Mouse (Mus musculus) kidney, adult 11 months (tissue): Measurements from ENCODE around the gene Lrrc10.
"Not testable (repeated sequence)": the region's sequence is repeated elsewhere in the genome, so short reads cannot be mapped to it uniquely, and the experiment has no call there.

Source experiments
- DNase-seq: peaks from one replicate; pipeline ENCODE4 v3.0.0; 2022

Gene Lrrc10

DNA sequence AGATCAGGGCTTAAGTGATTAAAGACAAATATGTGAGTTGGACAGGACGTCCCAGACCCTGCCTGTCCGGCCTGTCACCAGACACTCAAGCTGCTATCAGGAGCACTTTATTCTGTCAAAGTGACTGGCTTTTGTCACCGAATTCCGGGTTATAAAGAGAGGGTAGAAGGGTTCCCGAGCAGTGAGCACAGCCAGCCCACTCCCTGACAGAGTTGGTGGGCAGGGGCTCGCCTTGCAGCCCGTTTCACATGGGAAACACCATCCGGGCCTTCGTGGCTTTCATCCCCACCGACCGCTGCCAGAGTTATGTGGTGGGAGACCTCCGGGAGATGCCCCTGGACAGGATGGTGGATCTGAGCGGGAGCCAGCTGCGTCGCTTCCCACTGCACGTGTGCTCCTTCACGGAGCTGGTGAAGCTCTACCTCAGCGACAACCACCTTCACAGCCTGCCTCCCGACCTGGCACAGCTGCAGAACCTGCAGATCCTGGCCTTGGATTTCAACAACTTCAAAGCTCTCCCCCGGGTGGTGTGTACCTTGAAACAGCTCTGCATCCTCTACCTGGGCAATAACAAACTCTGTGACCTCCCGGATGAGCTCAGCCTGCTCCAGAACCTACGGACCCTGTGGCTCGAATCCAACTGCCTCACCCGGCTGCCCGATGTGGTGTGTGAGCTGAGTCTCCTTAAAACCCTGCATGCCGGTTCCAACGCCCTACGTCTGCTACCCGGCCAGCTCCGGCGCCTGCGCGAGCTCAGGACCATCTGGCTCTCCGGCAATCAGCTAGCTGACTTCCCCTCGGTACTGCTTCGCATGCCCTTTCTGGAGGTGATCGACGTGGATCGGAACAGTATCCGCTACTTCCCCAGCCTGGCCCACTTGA lies at the start of gene Lrrc10:
Gene Lrrc10, plus strand, starts transcription at position 167 of the 882 bp plus-strand sequence.
- no peak for DNase-seq

DNA sequence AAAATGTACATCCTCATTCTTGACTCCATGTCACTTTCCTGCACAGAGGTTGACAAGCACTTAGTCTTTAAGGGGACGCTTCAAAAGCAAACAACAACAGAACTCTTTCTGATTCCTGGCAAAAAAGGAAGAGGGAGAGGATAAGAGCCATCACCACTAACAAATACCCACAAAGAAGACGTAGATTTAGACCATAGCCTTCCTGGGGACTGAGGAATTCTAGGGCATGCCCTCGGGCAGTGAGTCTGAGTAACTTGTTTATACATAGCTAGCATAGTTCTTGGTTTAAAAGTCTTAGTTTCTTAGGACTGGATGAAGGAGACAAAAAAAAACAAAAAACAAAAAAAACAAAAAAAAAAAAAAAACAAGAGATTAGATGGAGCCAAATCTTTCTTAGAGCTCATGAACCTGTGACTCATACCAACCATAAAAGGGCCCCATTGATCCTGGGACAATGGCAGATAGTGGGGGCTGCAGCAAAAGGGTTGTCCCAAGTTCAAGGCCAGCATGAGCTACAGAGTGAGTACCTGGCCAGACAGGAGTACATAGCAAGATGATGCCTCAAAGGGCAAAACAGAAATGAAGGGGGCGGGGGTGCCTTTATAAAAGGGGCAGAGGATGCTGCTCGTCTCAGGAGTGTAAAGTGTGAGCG lies 49.4 kb upstream of the Lrrc10 start:
- DNase-seq, result no peak

DNA sequence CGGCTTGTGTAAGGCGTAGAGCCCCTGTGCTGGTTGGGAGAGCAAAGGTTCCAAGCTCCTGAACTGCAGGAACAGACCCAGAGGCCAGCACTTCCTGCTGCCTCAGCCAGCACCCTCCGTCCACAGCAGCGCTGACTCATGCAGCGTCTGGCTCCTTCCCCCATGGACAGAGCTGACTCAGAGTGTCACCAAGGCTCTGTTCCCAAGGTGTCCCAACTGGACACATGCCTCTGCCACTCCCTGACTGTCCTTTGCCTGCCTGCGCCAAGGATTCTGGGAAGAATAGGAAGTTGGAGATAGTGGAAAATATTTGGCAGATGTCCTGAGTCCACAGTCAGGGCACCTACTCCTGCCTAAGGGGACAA lies 48.9 kb upstream of the Lrrc10 start:
- DNase-seq, result peak; percentile 68

DNA sequence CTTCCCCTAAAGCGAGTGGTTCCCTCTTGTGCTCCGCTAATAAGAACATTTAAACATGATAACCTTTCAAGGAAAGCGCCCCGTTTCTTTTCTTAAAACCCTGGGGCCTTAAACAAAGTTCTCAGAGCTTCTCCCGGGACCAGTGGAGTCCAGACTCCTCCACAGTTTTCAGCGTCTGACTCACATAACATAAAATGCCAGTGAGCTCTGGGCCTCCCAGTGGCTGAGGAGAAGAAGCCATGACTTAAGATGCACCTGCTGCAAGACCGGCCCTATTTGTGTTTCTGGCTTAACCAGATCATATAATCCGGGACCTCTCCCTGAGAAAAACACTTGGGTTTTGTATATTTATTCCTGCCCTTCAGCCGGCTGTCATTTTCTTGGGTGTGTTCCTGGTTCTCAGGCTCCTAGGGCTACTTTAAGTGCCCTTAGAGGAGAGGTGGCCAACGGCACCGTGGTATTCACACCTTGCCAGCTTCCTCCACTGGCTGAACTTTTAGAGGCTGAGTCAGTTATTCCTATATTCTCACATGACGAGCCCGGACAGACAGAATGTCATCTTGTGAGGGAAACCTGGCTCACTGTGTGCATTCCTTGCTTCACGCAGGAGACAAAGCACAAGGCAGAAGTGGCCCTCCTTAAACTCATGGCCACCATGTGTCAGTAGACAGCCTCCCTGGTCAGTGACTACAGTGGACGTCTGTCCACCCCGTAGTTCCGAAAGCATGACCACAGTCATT lies 46.3 kb upstream of the Lrrc10 start:
- DNase-seq, result no peak

DNA sequence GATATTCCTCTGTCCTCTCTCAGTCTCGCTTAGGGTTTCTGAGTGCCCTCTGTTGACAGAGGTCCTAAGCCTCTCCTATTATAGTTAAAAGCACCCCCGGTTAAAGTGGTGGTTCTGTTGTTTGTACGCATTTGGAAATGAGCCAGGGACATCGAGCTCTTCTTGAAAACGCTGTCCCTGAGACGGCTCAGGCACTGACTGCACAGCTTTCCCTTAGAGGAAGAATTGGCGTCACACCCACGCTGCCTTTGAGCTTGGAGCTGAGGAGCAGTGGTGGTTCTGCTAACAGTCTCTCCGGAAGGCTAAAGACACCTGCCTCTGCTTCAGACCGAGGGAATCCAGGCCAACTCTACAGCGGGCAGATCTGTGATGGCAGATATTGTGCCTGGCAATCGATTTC lies 44.2 kb upstream of the Lrrc10 start:
- DNase-seq, result no peak

DNA sequence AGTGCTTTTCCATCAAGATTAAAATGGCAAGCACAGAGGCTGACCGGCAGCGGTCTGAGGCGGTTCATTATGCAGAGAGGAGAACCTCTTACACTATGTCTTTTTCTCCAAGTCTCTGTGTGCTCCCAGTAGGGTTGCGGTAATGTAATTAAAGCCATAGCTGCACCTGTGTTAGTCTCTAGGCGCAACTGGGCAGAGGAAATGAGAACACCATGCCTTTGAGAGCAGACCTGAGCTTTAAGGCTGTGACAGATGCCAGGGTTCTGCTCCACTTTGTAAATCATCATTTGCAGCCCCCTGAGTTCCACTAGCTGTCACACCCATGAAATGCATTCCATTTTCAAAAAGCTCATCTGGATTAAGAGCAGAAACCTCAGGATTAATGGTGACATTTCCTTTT lies 40.4 kb upstream of the Lrrc10 start:
- no peak for DNase-seq

DNA sequence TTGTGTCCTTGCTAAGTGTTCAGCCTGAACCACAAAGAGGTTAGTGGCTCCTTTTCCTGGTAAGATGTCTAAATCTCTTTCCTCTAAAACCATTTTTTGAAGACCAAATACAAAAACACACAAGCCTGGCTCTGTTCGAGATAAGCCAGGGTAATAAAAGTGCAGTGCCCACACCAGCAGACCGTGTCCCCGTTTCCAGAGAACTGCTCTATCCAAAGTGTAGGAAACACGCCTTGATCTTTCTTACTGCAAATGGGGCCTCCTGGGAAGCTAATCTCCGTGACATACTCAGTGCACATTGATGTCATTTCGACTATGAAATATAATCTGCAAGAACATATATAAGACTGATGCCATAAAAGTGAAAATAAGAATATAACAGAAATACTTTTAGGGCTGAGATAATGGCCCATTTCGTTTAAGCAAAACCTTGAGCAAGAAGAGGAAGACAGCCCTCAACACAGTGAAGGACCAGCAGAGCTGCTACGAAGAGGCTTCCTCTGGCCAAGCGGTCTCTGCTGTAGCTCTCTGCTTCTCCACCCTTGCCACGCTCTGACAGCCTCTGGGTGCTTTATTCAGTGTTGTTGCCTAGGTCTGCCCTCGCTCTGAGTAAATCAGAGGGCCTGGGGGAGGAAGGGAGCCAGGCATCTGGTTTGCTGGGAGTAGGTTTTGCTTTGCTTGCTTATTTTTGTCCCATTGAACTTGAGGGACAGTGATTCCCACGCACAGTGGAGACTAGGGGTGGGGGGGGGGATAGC lies 39.3 kb upstream of the Lrrc10 start:
- no peak for DNase-seq

DNA sequence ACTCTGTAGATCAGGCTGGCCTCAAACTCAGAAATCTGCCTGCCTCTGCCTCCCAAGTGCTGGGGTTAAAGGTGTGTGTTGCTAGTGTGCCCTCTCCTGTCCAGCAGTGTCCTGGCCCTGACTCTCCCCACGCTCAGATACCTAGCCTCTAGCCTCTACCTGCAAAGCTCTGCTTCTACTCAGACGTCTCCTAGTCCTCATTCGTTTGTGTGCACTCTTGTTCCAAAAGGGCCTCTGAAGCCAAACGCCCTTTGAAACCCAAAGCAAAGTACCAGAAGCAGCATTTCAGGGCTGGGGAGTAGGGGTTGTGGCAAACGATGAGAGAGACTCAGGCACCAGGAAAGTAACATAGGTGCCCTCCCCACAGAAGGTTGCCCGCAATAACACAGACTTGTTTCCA lies 35.5 kb upstream of the Lrrc10 start:
- peak; percentile 59 for DNase-seq

DNA sequence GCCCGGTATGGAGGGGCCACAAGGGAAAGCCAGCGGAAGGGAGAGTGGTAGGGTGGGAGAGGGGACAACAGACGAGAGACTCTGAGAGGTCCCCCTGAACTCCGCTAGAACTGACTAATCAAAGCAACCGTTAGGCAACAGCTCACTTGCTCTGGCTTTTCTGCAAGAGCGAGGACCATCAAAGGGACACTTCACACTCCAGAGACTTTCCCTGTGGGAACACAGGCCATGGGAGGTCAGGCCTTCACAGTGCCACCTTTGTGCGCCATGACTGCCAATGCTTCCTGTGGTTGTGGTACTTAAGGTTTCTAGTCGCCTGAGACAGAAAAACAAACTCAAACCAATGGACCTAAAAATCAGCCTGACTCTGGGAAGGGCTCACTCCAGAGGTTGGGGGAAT lies 34.1 kb upstream of the Lrrc10 start:
- no peak for DNase-seq

DNA sequence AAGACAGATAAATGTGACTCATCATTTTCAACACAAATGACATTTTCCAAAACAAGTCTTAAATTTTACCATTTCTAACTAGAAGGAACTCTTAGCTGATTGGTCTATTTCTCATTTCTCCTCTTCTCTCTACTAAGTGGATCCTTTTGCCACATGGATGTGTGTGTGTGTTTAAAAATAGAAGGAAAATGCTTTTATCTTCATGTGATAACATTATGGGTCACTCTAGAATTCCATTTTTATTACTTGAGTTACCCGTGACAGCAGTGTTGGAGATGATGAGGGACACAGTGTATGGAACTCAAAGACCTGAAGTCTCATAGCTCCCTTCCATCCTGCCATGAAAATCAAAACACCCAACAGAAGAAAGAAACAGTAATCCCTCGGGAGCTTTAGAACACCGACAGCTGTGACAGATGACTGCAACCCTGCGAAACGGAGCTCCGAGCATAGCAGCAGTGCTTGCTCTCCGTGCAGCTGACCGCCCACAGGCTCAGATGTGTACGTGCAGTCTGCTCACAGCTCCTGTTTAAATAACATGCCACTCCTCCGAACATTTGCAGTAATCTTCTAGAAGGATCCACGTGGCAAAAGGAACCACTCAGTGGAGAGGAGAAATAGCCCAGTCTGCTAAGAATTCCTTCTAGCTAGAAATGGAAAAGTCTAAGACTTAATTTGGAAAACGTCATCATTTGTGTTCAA lies 31.3 kb upstream of the Lrrc10 start:
- DNase-seq, result no peak

DNA sequence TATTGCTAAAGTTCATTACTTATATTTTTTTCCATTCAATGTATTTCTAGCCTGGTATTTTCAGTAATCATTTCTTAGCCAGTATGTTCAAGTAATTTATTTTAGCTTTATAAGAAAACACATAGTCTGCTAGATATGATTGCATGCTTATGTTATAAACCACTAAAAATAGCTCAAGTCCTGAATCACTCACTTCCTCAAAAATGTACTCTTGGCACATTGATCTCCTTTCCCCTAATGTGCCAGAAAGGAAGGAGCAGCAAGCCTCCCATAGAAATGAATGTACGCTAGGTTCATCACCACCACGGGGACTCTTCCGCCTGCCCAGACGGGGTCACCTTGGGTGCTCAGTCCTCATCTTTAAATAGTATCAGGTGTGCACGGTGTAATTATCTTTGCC lies 30.6 kb upstream of the Lrrc10 start:
- no peak for DNase-seq

DNA sequence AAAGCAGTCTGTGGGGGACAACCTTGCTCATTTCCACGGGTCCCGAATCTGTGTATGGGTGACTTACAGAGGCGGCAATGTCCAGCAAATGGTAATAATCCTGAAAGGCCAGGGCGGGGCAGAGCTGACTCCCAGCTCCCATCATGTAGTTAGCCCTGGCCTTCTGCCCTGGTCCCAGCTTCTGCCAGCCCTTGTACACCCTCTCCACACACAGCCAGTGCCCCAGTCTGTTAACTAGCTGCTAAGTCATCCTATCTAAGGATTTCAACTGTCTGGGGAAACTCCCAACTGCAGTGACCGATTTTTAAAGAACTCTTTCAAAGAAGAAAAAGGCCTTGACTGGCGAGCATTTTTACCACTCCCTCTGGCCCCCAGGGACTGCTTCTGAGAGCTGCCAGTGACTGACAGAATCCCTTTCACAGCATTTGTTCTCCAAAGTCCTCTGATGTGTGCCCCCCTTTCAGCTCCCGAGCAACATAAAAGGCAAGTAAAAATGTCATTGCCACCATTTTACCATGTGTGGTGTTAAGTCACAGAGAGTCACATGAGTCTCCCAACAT lies 26.8 kb upstream of the Lrrc10 start:
- no peak for DNase-seq

DNA sequence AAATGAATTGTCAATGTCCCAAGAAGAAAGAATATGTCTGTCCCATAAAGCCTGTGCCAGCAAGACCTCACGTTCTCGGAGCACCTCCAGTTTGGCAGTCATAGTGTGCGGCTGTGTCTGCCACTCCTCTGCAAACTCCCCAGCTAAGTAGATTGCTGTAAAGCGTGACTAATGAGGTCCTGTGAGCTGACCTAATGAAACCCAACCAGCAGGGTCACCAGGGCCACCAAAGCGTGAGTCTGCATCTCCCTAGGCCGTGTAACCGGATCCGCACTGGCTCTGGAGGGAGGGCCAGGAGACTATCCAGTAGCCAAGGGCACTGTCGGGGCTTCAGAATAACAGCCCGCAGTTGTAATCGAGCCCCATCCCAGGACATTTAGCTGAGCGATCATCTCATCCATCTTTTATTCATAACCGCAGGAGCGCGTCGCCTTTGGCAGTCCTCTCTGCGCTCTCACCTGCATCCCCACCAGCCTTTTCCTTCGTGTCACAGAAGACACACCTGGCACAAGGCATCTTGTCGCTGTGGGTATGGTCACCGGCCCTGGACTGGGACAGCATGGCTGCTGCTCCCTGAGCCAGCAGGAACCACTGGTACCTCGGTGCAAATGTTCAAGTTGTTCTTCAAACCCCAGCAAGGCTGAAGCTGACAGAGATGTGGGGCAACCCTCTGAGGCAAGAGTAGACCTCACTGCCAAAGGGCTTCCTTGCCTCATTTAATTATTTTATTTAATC lies 24.0 kb upstream of the Lrrc10 start:
- DNase-seq, result peak; percentile 74

DNA sequence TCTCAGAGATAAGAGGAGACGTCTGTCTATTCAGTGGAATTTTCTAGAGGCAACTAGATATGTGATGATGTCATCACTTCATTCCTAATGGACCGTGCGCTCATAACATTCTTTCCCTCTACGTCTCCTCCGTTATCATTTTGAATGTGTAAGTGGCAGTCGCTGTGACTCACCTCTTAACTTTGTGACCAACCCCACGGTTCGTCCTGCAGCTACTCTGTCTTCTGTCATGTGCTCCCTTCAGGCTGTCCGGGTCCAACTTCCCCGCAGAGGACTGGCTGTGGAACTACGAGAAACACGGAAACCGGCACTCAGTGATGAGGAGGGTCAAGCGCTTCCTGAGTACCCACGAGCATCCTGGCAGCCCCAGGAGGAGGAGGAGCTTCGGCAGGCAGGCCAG lies 21.4 kb upstream of the Lrrc10 start:
- DNase-seq, result no peak

DNA sequence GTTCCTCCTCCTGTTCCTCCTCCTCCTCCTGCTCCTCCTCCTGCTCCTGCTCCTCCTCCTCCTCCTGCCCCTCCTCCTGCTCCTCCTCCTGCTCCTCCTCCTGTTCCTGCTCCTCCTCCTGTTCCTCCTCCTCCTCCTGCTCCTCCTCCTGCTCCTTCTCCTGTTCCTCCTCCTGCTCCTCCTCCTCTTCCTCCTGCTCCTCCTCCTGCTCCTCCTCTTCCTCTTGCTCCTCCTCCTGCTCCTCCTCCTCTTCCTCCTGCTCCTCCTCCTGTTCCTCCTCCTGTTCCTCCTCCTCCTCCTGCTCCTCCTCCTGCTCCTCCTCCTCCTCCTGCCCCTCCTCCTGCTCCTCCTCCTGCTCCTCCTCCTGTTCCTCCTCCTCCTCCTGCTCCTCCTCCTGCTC lies 19.4 kb upstream of the Lrrc10 start:
- peak; percentile 40 for DNase-seq

DNA sequence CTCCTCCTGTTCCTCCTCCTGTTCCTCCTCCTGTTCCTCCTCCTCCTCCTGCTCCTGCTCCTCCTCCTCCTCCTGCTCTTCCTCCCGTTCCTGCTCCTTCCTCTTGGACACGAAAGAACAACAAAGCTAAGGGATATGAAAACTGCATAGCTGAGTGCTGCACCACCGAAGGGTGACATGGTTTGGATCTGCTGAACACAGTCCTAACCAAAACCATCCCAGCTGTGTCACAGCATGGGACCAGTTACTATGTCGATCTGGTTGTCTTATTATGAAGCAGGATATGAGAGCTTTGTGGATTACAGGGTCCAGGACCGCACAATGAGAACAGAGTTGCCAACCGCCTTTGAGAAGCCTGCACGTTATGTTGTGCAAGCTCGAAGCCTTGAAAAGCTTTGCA lies 19.0 kb upstream of the Lrrc10 start:
- DNase-seq, result no peak

DNA sequence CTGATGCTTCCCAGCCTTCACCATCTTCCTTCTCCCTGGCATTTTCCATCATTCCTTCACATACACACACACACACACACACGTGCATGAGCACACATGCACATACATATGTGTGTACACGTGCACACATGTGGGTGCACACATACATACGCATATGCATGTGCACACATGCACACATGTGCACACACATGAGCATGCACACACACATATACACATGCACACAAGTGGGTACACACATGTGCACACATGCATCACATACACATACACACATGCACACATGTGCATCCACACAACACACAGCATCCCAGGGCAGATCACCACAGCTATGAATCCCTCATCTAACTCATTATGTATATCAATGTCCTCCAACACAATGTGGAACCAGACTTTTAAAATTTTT lies 14.0 kb upstream of the Lrrc10 start:
- DNase-seq, result no peak

DNA sequence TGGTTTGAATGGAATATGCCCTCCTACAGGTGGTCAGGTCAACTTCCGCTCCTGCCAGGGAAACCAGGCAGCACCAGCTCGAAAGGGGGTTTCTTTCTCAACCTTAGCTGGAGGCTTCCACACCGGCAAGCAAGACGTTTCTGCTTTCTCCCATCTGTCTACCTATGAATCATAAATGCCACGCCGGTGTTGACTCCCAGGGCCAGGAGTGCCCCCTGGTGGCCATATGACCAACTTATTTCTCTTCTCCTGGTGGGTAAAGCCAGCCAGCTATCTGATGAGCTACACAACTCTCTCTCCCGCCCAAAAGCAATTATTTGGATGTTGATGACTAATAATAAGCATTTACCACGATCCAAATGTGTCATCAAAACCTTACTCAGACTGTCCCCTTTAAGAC lies 11.4 kb upstream of the Lrrc10 start:
- peak; percentile 70 for DNase-seq

DNA sequence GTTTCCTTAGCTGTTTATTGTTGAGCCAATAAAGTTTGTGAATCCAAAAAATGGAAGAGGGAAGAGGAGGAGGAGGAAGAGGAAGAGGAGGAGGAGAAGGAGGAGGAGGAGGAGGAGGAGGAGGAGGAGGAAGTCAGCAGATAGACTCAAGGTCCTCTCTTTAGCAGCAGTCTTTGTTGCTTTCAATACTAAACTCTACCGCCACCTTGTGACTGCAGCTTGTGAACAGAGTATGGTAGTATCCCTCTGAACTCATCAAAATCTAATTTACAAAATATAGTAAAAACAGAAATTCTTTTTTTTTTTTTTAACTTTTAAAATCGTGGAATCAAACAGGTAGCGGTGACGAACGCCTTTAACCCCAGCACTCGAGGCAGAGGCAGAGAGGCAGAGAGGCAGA lies 4.8 kb upstream of the Lrrc10 start:
- no peak for DNase-seq

DNA sequence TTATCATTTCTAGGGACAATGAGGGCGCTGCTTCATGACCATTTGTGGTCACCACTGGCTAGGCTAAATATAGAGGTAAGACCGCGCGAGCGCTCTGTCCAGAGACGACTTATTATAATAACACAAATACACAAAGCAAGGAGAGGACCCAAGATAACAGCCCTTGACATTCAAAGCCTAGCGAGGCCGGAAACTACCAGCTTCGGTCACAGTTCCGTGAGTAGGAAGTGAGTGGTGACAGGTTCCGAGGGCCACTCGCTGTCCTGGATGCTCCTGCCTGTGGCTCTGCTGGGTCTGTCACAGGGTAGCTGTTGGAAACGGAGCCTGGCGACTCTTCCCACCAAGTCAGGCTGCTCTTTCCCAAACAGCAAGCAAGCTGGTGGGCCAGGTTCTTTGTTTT lies 2.8 kb upstream of the Lrrc10 start:
- no peak for DNase-seq

DNA sequence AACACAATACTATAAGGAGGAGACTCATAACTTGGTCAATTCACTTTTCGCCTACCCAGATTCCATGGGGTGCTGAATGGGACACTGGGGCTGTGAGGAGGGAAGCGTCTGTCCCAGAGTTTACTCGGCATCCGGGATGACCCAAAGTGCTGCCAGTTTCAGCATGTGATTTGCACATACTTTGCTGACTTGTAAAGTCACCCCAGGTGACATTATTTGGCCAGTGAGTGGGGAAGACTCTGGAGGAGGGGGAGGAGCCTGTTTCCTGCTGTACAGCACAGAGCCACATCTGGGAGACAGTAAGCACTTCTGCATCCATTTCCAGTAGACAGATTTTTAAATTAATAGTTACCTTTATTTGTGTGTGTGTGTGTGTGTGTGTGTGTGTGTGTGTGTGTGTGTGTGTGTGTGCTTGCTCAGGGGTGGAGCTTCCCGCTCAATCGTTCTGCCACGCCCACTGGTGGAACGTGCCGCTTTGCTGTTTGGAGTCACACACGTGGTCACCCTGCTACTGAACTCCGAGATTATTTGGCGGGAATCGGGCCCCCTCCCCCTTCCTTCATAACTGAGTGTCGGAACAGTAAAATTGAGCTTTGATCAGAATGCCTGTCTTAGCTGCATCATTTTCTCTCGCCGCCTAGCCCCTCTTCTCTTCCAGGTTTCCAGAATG lies 1.5 kb upstream of the Lrrc10 start:
- DNase-seq, result not testable (repeated sequence)
